Mouse (Mus musculus): Measurements from ENCODE around the gene Nupl1. TPM values are rescaled to one million over a fixed set of nuclear protein-coding genes. Genes with fewer than 3 reads are reported as not detected.

Gene Nupl1
- polyA plus RNA-seq, 1 experiment: not detected

GRCm38 (mm10) chr14:60134720-60135119 lies 116.5 kb downstream of the Nupl1 start:
- no peak for TF ChIP-seq GATA1 (IDR thresholded peaks at IDR 0.05; ENCODE audit: low read length)

Other genes starting within 250 kb of the Nupl1 start
- not detected in 2 replicates for gene Atp8a2, start 54.3 kb downstream of the Nupl1 start, polyA plus RNA-seq (2012)
- 11.0 and 15.7 TPM in 2 replicates for gene Gm49336, start 76 bp upstream of the Nupl1 start, polyA plus RNA-seq (2012)
- gene Mtmr6, start 13.8 kb upstream of the Nupl1 start, polyA plus RNA-seq (2012): 6.0 and 7.2 TPM in 2 replicates
- not detected in 2 replicates for gene Amer2, start 121.8 kb upstream of the Nupl1 start, polyA plus RNA-seq (2012)